Mouse (Mus musculus) embryonic facial prominence, embryonic 14.5 days (tissue): ENCODE data around the gene Rnf20. TPM values are rescaled to one million over a fixed set of nuclear protein-coding genes. Genes with fewer than 3 reads are reported as not detected.

Experiments
- ATAC-seq: fragments of 200-750 bp; cut with Nextera tagmentation; 2 replicates; pipeline ENCODE4 v1.8.0; 2017; ENCODE audit warnings: low read depth, moderate number of reproducible peaks, moderate TSS enrichment
- DNase-seq: peaks from one replicate; pipeline ENCODE4 v3.0.0-alpha.2; 2015; ENCODE audit warnings: low spot score
- H3K27ac ChIP-seq: fragments of 300-500 bp; sonication (generic); replicated peaks from 2 replicates; pipeline ENCODE4 v1.5.1; 2014; ENCODE audit warnings: low read depth, mild to moderate bottlenecking, low read length, moderate library complexity
- H3K27me3 ChIP-seq: fragments of 300-500 bp; sonication (generic); replicated peaks from 2 replicates; pipeline ENCODE4 v1.6.1; 2014; ENCODE audit warnings: low read length; ENCODE audit not compliant: control insufficient read depth, insufficient read depth
- H3K36me3 ChIP-seq: fragments of 300-500 bp; sonication (generic); 2 replicates; pipeline ENCODE4 v1.6.1; 2014; ENCODE audit warnings: low read length, mixed read lengths; ENCODE audit not compliant: control insufficient read depth, insufficient read depth
- H3K4me1 ChIP-seq: fragments of 300-500 bp; sonication (generic); 2 replicates; pipeline ENCODE4 v1.6.1; 2014; ENCODE audit warnings: antibody characterized with exemption, low read length; ENCODE audit not compliant: control insufficient read depth, insufficient read depth
- H3K4me2 ChIP-seq: fragments of 300-500 bp; sonication (generic); 2 replicates; pipeline ENCODE4 v1.6.1; 2014; ENCODE audit warnings: low read depth, mild to moderate bottlenecking, low read length, moderate library complexity, mixed read lengths
- H3K4me3 ChIP-seq: fragments of 300-500 bp; sonication (generic); 2 replicates; pipeline ENCODE4 v1.5.1; 2014; ENCODE audit warnings: low read depth, mild to moderate bottlenecking, low read length
- H3K9ac ChIP-seq: fragments of 300-500 bp; sonication (generic); 2 replicates; pipeline ENCODE4 v1.6.1; 2014; ENCODE audit warnings: low read depth, mild to moderate bottlenecking, low read length, moderate library complexity, mixed read lengths
- H3K9me3 ChIP-seq: fragments of 300-500 bp; sonication (generic); 2 replicates; pipeline ENCODE4 v1.6.1; 2016; ENCODE audit warnings: low read length; ENCODE audit not compliant: control insufficient read depth
- WGBS: fragments of 180-500 bp; shearing (Covaris S2); extraction: QIAGEN DNeasy Blood & Tissue Kit; methylation state at CpG from one replicate; pipeline ENCODE4 v1.1.7; 2014; 5-methylcytosine and 5-hydroxymethylcytosine counted together
- polyA plus RNA-seq: library from polyadenylated mRNA; unstranded; fragments of >200 nt; fragmentation: Nextera tagmentation; extraction: Ambion mirVana; gene quantifications from 2 replicates; pipeline ENCODE4 v1.2.1, GENCODE M21; 2014

Rnf20 gene
- polyA plus RNA-seq, 1 experiment from 2014 or later = 54.8 TPM

GRCm38 (mm10) chr4:49626973-49627372, 4.8 kb upstream of the Rnf20 start:
- no peak overlapping the region for H3K4me2 ChIP-seq
- no peaks in the 10 kb centered on the region for H3K27me3 ChIP-seq
- DNase-seq = peak; percentile 84
- WGBS = 2% methylated on average over 3 of the region's 3 CpGs
- no peak for ATAC-seq
- H3K27ac ChIP-seq = no peak overlapping the region
- H3K9ac ChIP-seq = no peak overlapping the region
- H3K36me3 ChIP-seq = no peaks in the 10 kb centered on the region
- H3K4me3 ChIP-seq = no peak overlapping the region
- no peaks in the 10 kb centered on the region for H3K4me1 ChIP-seq
- no peaks in the 10 kb centered on the region for H3K9me3 ChIP-seq

DNA sequence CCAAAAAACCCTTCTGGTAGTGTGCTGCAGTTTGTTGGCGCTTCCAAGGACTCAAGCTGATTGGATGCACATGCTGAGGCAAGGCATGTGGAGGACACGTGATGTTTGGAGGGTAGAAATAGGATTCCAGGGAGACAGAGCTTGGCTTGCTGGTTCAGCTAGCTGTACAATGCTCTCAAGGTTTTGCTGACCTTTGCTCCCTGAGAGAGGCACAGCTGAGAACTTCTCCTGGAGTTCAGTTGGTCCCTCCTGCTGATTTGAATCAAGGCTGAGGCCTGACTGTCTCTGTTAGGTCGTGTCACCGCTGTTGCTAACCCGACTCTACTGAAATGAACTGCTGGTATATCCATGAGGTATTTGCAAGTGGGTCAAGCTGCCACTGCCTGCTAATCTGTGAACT, 2.9 kb upstream of the Rnf20 start:
- 67% methylated on average over 5 of the region's 5 CpGs for WGBS
- DNase-seq (no peak), ATAC-seq (no peak)
- Histone ChIP-seq H3K27ac (no peak overlapping the region), H3K9me3 (no peaks in the 10 kb centered on the region), H3K4me3 (no peak overlapping the region), H3K9ac (no peak overlapping the region), H3K27me3 (no peaks in the 10 kb centered on the region), H3K4me1 (peaks cover 5% of the 10 kb centered on the region; the same call in 1 of the 2 replicates), H3K36me3 (peaks cover 6% of the 10 kb centered on the region), H3K4me2 (no peak overlapping the region)

DNA sequence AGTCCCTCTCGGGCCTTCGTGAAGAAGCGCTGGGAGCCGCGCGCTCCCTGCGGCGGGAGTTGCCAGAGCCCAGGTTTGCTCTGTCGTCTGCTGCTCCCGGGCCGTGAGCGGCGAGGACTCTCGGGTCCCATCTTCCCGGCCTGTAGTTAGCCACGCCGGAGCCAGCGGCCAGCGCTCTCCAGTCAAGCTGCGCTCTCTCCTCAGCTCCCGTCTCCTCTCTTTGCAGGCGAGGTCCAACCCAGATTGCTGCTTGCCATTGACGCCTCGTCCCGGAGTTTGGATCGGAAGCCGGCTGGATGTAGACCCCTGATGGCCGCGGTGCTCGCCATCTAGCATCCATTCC, 304 bp downstream of the Rnf20 start:
- under 1% methylated on average over 30 of the region's 30 CpGs for WGBS
- peak overlapping the region; percentile 76 for H3K4me3 ChIP-seq
- no peaks in the 10 kb centered on the region for H3K9me3 ChIP-seq
- H3K4me2 ChIP-seq = peak overlapping the region; percentile 57
- no peaks in the 10 kb centered on the region for H3K27me3 ChIP-seq
- peaks cover 34% of the 10 kb centered on the region for H3K36me3 ChIP-seq
- H3K27ac ChIP-seq = peak overlapping the region; percentile 89
- H3K4me1 ChIP-seq = peaks cover 5% of the 10 kb centered on the region; the same call in 1 of the 2 replicates
- DNase-seq = no peak
- peak; percentile 75; the same call in 1 of the 2 replicates for ATAC-seq
- H3K9ac ChIP-seq = peak overlapping the region; percentile 90

- H3K4me1 ChIP-seq = peaks cover 5% of the 10 kb centered on the region; the same call in 1 of the 2 replicates
- no peak for ATAC-seq
- no peaks in the 10 kb centered on the region for H3K27me3 ChIP-seq
- H3K27ac ChIP-seq = no peak overlapping the region
- H3K9me3 ChIP-seq = no peaks in the 10 kb centered on the region
- no peak overlapping the region for H3K4me2 ChIP-seq
- H3K36me3 ChIP-seq = peaks cover 75% of the 10 kb centered on the region
- no peak overlapping the region for H3K4me3 ChIP-seq
- H3K9ac ChIP-seq = no peak overlapping the region
- DNase-seq = no peak
- 91% methylated on average over 11 of the region's 11 CpGs for WGBS
These were observed 6.0 kb downstream of the Rnf20 start for GRCm38 (mm10) chr4:49637821-49638220.

GRCm38 (mm10) chr4:49639913-49640312, 8.1 kb downstream of the Rnf20 start:
- no peak for ATAC-seq
- WGBS = 73% methylated on average over 2 of the region's 2 CpGs

DNA sequence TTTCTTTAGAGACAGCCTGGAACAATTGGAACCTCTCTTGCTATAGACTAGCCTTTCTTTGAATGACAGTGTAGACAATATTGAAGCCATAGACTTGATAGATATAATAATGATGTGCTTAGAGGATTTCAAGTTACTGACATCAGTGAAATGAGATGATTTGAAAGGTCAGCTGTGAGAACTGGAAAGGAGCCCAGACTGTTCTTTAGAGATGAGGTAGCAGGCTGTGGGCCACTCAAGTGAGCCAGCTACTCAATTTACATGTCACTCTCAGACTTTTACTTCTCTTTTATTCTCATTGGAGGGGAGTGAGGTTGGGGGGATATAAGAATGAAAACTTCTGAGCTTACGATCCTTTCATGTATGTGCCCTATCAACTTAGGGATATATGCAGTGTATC, 27.6 kb downstream of the Rnf20 start:
- Histone ChIP-seq H3K36me3 (peaks cover 69% of the 10 kb centered on the region), H3K4me3 (no peak overlapping the region), H3K27ac (no peak overlapping the region), H3K9me3 (no peaks in the 10 kb centered on the region), H3K9ac (no peak overlapping the region), H3K4me1 (no peaks in the 10 kb centered on the region), H3K27me3 (no peaks in the 10 kb centered on the region), H3K4me2 (no peak overlapping the region)
- 95% methylated on average over 1 of the region's 1 CpGs for WGBS
- DNase-seq (peak; percentile 26), ATAC-seq (no peak)

More at GRCm38 (mm10) chr4:49639913-49640312, 8.1 kb downstream of the Rnf20 start:
- Histone ChIP-seq H3K4me2 (no peak overlapping the region), H3K27me3 (no peaks in the 10 kb centered on the region), H3K4me1 (no peaks in the 10 kb centered on the region), H3K9ac (no peak overlapping the region), H3K4me3 (no peak overlapping the region), H3K9me3 (no peaks in the 10 kb centered on the region), H3K36me3 (peaks cover 81% of the 10 kb centered on the region), H3K27ac (no peak overlapping the region)
- no peak for DNase-seq

DNA sequence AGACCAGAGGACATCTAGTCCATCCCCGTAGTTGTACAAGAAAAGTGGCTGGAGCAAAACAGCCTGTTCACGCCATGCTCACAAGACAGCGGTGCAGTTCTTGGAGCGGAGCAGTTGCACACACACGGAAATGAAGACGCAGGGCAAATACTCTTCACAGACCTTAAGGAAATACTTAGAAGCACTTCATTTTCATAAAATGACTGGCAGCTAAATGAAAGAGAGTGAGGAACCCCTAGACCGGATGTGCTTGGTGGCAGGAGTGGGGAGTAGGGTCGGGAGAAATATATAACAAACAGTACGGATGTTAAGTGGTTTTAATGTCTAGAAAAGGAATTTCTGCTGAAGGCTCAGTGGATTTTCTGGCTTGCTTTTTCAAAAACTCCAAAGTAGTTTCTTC, 29.9 kb downstream of the Rnf20 start:
- Histone ChIP-seq H3K4me3 (no peak overlapping the region), H3K9me3 (no peaks in the 10 kb centered on the region), H3K27me3 (no peaks in the 10 kb centered on the region), H3K4me1 (no peaks in the 10 kb centered on the region), H3K36me3 (peaks cover 48% of the 10 kb centered on the region), H3K27ac (no peak overlapping the region), H3K9ac (no peak overlapping the region), H3K4me2 (no peak overlapping the region)
- ATAC-seq = no peak
- no peak for DNase-seq
- WGBS = 94% methylated on average over 9 of the region's 9 CpGs

DNA sequence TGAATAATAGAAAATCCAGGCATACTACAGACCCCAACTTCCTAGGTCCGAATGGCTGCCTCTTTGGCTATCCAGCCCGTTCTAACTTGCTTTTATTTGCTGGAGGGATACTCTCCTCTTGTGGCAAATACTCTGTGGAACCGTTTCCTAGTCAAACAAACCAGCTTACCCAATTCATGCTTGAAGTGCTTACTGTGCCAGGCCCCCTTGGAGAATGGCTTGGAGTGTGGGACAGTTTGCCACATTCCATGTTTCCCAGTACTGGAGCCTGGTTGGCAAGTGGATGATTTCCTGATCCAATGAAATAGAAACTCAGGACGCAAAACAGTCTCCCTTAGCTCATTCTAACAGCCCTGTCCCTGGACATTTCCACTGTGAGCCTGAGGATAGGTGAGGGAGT, 30.4 kb downstream of the Rnf20 start:
- 93% methylated on average over 4 of the region's 4 CpGs for WGBS
- Histone ChIP-seq H3K27ac (no peak overlapping the region), H3K4me2 (no peak overlapping the region), H3K36me3 (peaks cover 43% of the 10 kb centered on the region), H3K4me1 (no peaks in the 10 kb centered on the region), H3K4me3 (no peak overlapping the region), H3K27me3 (no peaks in the 10 kb centered on the region), H3K9me3 (no peaks in the 10 kb centered on the region), H3K9ac (no peak overlapping the region)
- ATAC-seq (no peak), DNase-seq (no peak)

GRCm38 (mm10) chr4:49664850-49665249, 33.0 kb downstream of the Rnf20 start:
- Histone ChIP-seq H3K9me3 (no peaks in the 10 kb centered on the region), H3K9ac (no peak overlapping the region), H3K27ac (no peak overlapping the region), H3K36me3 (peaks cover 20% of the 10 kb centered on the region), H3K4me2 (no peak overlapping the region), H3K4me3 (no peak overlapping the region), H3K27me3 (no peaks in the 10 kb centered on the region), H3K4me1 (no peaks in the 10 kb centered on the region)
- 84% methylated on average over 5 of the region's 5 CpGs for WGBS
- ATAC-seq = no peak
- no peak for DNase-seq
